Mouse (Mus musculus): ENCODE data around the gene Stard3.
A peak's percentile ranks its signal among the peaks of the same experiment; 100 is the strongest.
"Not testable (repeated sequence)": the region's sequence is repeated elsewhere in the genome, so short reads cannot be mapped to it uniquely, and the experiment has no call there.

Stard3 gene

DNA sequence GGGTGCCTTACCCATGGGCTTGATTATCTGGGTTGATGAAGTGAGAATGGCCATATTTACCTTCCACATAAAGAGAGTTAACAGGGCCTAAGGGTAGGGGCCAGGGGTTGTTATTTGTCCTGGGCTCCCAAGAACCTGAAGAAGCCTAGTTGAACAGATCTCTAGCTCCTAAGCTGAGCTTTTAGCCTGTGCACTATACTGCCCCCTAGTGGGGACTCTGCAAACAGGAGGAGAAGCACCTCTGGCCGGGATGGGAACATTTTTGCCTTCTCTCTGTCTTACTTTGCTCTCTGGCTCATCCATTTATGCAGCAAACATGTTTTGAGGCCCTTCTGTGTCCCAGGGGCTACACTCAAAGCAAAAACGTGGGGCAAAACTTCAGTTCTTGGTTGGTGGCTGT lies 14.2 kb downstream of the Stard3 start:
- peak in 1 of 2 experiments; percentile 56 for DNase-seq (ENCODE audit: low spot score in 2 of 2)

DNA sequence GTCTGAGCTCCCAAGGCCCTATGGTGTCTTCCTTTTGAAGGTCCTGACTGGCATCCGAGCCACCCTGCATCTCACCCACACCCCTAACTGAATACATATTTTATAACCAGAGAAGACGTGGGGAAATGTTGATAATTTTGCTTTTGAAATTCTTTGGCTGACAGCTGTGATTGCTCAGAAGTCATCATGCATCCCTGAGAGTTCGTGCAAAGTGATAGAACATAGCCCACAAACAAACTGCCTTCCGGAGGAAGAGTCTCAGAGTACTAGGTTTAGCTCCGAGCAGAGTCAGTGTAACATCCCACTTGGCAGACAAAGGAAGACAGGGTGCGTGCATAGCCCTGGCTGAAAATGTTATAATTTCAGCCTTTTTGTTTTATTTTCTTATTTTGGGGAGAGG lies 15.1 kb downstream of the Stard3 start:
- no peak for DNase-seq (ENCODE audit: low spot score in 2 of 2)

DNA sequence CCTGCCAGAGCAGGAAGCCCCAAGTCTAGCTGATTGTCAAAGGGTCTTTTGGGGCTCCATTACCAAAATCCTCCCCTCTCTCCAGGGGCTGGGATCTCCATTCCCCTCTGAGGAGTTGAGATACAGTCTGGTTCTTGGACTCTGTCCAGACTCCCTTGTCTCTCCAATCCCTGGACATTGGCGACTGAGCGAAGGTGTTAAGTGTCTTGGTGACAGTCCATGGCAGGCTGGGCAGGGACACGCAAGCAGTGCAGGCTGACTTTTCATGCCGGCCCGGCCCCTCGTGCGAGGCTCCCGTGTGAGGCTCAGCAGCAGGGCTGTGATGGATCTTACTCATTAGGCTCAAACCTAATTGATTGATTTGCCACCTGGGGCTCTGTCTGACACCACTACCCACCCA lies 16.1 kb downstream of the Stard3 start:
- no peak for DNase-seq (ENCODE audit: low spot score in 2 of 2)

DNA sequence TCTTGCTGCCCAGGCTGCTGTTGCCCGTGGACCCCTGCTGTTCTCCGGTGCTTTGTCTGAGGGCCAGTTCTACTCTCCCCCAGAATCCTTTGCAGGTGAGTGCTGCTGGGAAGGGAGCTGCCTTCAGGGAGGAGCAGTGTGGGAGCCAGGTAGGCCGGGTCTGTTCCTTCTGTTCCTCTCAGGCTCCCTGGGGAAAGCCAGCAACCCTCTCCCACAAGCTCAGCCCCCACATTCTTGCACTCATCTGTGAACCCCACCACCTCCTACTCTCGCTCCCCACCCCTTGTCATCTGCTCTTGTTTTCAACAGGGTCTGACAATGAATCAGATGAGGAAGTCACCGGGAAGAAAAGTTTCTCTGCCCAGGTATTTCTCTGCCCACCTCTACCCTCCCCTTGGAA lies 18.6 kb downstream of the Stard3 start:
- DNase-seq (ENCODE audit: low spot score in 2 of 2) = no peak

DNA sequence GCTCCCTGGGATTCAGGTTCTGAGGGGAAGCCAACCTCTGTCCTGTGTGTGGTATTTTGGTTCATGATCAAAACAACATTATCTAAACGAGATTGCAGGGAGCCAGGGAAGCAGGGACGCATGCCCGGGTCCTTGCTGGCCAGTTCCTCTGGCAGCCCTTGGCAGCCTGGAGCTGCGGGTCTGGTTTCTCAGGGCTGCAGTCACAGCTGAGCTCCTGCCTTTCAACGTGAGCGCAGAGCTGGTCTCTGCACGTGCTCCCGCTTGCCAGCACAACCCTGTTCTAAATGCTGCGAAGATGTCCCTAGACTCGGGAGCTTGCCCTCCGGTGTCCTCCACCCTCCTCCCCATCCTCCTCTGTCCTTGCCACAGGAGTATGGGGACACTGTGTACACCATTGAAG lies 19.6 kb downstream of the Stard3 start:
- no peak for DNase-seq (ENCODE audit: low spot score in 2 of 2)

DNA sequence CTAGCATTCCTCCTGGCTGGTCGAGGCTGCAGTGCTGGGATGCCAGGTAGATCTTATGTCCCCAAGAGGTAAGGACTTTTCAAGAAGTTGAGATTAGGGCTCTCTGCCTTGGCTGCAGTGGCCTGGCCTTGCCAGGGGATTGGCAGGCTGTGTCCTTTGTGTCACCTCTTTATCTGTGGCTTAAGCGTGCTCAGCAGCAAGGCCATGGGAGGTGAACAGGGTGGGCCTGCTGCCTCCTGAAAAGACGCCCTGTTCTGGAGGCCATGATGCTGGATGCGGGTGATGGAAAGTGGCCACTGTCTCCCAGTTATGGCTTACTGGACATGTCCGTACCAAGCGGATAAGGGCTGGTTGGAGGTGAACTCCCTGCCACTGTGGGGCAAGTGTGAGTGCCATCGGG lies 21.2 kb downstream of the Stard3 start:
- DNase-seq (ENCODE audit: low spot score in 2 of 2) = no peak

DNA sequence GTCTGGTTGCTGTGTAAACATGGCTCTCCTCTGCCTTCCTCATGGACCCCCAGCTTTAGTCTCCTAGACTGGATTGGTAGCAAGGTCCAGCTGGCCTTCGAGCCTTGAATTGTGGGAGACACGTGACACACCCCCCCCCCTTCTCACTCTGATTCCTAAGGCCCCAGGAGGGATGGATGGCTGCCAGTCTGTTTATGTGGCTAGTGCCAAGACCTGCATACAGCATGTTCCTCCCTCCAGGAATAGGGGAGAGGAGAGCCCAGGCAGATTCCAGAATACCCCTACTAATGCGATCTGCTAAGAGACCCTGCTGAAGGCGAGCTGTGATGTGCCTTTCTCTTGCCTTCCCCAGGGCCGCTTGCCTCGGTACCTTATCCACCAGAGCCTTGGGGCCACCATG lies 21.9 kb downstream of the Stard3 start:
- no peak for DNase-seq (ENCODE audit: low spot score in 2 of 2)

DNA sequence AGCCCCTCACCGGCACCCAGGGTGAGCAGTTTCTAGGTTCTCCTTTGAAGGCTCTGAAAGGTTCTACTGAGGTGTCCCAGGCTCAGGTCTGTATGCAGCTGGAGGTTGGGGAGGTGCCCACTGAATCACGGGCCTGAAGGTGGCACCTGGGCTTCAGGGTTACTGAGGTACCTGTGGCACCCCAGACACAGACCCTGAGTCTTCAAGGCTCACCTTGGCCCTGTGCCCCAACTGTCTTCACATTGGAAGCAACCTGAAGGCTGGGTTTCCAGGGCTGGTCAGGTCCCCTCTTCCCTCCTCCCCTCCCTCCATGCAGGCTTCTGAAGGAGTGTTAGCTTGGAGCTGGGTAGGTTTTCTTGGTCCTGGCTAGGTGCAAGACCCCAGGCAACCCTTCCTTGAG lies 23.5 kb downstream of the Stard3 start:
- no peak for DNase-seq (ENCODE audit: low spot score in 2 of 2)

DNA sequence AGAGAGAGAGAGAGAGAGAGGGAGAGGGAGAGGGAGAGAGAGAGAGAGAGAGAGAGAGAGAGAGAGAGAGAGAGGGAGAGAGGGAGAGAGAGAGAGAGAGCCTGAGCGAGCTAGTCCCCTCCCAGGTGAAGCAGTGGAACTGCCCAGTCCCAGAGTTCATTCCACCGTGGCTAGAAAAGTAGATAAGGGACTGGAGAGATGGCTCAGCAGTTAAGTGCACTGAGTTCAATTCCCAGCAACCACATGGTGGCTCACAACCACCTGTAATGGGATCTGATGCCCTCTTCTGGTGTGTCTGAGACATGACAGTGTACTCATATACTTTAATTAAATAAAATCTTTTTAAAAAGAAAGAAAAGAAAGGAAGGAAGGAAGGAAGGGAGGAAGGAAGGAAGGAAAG lies 24.2 kb downstream of the Stard3 start:
- not testable (repeated sequence) for DNase-seq (ENCODE audit: low spot score in 2 of 2)

DNA sequence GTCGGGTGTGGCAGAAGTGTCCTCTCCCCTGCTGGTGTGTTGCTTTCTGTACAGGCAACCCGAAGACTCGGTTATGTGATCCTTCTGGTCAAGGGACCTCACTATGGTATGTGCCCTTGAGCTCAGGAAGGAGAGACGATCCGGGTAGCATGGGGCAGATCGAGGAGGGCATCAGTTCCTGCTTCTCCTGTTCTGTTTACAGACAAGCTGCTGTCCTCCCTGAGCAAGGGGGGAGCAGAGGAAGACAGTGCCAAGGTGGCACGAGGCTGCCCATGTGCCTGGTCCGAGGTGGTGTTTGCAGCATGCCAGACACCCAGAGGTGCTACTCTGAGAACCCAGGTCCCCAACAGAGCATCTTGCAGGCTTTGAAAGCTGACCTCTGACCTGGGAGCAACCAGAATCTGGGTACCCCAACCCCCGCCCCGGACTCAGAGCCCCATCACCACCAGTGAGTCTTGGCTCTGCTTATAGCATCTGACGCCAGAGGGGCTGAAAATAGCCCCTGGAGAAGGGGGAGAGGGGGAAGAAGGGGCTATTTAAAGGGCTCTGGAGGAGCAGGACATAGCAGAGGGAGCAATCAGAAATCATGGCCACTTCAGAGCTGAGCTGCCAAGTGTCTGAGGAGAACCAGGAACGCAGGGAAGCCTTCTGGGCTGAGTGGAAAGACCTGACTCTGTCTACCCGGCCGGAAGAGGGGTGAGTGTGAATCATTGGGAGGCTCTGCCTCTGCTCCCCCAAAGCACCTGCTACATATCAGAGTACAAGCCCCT lies 25.3 kb downstream of the Stard3 start, which contains the start of gene Tcap:
Gene Tcap (plus strand): TSS at position 551 of the 770 bp plus-strand sequence.
- no peak for DNase-seq (ENCODE audit: low spot score in 2 of 2)

DNA sequence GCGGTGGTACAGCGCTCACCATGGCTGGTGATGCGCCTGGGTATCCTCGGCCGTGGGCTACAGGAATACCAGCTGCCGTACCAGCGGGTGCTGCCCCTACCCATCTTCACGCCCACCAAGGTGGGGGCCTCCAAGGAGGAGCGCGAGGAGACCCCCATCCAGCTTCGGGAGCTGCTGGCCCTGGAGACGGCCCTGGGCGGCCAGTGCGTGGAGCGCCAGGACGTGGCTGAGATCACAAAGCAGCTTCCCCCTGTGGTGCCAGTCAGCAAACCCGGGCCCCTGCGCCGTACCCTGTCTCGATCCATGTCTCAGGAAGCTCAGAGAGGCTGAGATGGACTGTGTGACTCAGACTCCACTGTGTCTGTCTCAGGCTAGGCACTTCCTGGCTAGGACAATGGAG lies 26.0 kb downstream of the Stard3 start:
- DNase-seq (ENCODE audit: low spot score in 2 of 2) = no peak

DNA sequence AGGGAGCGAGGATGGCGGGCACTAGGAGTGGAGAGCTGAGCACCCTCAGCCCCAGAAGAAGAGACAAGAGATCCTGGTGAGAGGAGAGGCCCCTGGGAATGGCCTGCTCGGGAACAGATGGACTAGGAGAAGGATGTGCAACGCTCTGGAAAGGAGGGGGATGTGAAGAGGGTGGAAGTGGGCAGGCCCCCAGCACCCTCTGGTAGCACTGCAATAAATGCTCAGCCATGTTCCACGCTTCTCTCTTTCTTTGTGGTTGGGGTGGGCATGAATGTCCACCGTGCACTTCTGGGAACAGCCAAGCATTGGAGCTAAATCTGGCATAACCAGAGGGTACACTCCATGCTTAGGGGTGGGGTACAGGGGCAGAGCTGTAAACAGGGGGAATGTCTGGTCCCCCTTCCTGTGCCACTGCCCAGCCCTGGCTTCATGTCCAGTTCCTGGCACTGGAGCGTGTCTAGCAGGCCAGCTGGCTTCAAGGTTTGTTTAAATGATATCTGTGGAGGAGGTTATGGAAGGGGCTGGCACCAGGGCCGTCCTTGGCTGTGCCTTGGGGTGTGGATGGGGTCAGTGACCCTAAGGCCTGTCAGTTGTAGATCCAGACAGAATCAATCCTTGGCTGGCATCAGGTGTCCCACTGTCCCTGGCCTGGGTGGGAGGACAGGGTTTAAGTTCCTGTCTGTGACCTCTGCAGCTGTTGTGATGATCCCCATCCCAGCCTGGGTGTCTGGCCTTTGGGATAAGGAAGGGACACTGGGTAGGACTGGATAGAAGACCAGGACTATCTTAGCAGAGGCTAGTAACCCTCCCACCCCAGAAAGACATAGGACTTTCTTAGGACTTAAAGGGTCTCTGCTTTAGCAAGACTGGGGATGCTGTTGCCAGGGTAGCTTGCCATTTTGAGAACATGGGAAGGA lies 26.8 kb downstream of the Stard3 start:
- no peak for DNase-seq (ENCODE audit: low spot score in 2 of 2)

DNA sequence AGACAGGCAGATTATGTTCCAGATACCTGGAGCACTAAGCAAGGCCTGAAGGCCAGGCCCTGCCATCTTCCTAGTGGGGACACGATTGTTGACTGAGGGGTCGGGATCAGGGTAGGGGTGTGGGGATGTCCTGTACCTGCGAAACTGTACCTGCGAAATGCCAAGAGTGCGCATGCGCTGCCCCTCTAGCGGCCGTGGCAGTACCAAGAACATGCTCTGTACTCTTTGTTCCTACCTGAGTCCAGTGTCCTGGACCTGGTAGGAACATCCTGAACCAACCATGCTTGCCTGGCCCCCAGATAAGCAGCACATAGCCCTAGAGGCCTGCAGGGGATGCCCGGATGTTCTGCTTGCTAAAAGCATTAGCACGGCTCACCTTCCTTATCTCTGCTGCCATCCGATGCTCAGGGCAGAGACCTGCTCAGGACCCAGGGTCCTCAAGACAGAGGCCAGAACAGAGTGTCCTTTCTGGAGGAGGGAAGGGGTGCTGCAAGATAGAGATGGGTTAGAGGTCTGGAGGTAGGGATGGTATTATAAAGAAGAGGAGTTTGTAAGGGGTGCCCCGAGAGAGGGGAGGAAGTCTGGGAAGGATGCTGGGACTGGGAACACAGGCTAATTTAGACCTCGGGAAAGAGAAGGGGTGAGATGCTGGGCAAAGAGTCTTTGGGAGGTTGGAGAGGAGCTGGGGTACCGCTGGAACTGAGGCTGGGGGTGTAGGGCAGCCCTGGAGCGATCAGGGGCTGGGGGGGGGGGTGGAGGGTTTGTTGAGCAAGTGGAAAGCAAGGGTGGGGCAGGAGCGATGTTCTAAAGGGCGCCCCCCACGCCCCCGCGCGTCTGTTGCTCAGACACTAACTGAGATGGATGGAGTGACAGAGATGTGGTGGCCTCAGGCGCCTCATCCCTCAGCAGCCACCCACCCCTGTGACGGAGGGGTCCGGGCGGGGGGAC lies 27.7 kb downstream of the Stard3 start, which contains the start of gene Pnmt:
Gene Pnmt (plus strand): TSS at position 813 of the 948 bp plus-strand sequence.
- no peak for DNase-seq (ENCODE audit: low spot score in 2 of 2)

DNA sequence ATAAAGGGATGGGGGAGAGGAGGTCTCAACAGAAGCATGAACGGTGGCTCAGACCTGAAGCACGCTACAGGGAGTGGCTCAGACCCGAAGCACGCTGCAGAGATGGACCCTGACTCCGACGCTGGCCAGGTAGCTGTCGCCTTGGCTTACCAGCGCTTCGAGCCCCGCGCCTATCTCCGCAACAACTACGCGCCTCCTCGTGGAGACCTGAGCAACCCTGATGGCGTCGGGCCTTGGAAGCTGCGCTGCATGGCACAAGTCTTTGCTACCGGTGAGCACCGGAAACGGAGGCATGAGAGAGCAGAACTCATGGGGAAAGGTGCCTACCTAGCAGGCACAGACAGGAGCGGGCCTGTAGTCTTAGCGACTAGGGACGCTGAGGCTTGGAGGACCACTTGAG lies 28.4 kb downstream of the Stard3 start:
- no peak for DNase-seq (ENCODE audit: low spot score in 2 of 2)

DNA sequence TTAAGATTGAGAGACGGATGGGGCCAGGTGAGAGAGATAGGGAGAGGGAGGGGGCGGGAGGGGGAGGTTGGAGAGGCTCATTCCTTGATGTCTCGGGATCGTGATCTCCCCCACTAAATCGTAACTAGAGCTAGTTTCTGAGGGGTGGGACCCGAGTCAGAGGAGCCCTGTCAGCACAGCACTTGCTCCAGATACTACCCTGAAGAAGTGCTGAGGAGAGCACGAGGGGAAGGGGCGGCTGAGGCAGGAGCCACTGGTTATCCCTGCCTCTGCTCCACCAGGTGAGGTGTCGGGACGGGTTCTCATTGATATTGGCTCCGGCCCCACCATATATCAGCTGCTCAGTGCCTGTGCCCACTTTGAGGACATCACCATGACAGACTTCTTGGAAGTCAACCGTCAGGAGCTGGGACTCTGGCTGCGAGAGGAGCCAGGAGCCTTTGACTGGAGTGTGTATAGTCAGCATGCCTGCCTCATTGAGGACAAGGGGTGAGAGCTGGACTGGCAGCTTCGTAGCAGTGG lies 28.9 kb downstream of the Stard3 start:
- no peak for DNase-seq (ENCODE audit: low spot score in 2 of 2)

DNA sequence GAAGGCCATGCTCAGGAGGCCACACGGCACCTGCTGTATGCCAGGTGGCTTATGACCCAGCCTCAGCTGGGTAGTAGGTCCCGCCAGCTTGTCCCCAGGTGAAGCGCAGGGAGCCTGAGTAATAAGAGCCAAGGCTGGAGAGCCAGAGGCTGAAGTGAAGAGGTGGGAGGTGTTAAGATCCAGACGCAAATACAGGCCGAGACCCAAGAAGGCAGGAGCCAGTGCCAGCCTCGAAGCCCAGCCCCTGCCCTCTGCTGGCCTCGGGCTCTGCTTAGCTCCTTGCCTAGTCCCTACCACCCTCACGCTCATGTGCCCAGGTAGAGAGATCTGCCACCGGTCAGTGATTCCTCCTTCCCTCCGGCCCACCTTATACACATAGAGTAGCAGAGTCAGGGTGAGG lies 30.1 kb downstream of the Stard3 start:
- DNase-seq (ENCODE audit: low spot score in 2 of 2) = no peak

DNA sequence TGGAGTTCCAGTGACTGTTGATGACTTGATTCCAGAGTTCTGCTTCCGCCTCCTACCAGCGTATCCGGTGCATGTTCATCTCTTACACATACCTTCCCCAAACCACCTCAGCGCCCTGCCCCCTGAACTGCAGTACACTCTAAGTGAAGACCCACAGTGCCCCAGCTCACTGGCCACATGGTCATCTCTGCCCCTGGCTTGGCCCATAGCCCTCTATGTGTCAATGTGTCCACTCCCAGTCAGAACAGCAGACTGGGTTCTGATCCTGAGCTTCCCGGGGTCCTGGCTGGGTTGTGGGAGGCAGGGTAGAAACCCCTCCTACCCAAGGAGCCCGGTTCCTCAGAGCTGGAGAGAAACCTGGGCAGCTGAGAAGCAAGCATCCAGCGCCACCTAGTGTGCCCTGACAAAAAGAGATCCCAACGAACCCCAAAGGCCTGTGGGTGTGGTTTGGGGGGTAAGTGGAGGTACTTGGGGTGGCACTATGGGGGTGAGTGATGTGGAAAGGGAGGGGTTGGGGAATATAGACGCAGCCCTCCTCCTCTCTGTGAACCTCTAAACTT lies 31.1 kb downstream of the Stard3 start:
- DNase-seq (ENCODE audit: low spot score in 2 of 2) = peak; percentile 34 to 49

DNA sequence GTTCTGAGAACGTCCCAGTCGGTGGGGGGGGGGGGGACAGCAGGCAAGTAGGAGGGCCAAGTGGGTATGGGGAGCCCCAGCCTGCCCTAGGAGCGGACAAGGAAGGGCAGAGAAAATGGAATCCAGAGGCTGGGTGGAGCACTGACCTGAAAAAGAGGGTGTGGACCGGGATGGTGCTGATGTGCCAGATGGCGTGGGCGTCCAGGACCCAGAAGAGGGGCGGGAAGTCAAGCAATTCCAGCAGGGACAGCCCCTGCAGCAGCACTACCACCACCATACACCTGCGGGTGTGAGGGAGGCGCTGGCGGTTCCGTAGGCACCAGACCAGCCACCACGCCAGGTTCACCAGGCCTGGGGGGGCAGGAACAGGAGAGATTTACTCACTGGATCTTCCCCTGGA lies 32.0 kb downstream of the Stard3 start:
- no peak for DNase-seq (ENCODE audit: low spot score in 2 of 2)

DNA sequence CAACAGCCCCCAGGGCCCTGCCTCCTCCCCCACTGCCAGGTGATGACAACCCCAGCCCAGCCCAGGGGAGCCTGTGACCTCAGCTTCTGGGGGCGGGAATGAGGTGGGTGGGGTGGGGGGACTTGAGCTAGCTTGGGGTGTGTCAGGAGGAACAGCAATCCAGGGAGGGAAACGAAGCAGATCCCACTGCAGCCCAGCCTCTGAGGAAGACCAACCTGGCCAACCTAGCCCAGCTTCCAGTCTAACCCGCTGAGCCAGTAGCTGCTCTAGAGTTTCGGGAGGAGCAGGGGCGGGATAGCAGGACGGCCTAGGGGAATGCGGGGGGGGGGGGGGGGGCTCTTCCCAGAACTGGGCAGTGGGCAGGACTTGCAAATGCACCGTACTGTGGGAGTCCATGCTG lies 33.9 kb downstream of the Stard3 start:
- DNase-seq (ENCODE audit: low spot score in 2 of 2) = no peak

DNA sequence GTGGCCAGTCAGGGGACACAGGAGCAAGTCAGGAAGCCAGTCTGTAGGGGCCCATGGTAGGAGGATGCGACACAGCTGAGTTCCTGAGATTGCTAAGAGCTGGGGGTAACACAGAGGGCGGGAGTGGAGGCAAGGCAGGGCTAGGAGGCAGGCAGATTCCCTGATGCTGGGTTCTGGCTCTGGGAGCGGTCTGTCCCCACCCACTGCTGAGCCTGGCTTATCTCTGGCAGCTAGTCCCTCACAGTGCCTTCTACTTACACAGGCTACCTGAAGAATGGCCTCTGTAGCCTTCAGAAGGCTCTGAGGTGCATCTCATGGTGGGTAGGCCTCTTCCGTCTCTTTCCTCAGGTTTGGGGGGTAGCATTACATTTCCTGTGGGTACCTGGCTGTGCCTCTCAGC lies 34.5 kb downstream of the Stard3 start:
- peak; percentile 32 to 38 for DNase-seq (ENCODE audit: low spot score in 2 of 2)

DNA sequence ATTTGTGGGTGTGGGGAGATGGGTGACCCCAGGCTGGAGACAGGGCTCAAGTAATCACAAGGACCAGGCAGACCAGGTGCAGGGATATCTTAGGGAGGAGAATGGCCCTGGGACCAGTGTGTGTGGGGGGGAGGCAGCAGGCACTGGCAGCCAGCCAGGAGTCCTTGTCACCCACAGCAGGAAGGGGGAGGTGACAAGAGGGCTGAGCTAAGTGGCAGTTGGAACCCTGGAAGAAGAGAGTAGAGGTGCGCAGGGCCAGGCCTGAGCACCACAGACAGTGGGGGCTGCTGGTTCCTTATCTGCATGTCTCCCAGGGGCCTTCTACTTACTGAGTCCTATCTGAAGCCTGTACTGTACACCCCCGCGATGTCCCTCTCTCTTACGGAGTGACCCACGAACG lies 35.1 kb downstream of the Stard3 start:
- DNase-seq (ENCODE audit: low spot score in 2 of 2) = peak; percentile 53 to 54

Measured in spleen, postnatal 36 days (tissue).